Mouse (Mus musculus) olfactory bulb, adult 2 months (tissue): ENCODE data around the gene Sdr9c7. TPM values are rescaled to one million over a fixed set of nuclear protein-coding genes. Genes with fewer than 3 reads are reported as not detected.

Experiments
- H3K27ac ChIP-seq: fragments of 200-500 bp; 2 replicates; pipeline ENCODE4 v1.5.1; 2012; ENCODE audit warnings: low read depth, low read length; ENCODE audit not compliant: insufficient read depth
- H3K4me1 ChIP-seq: fragments of 200-500 bp; 2 replicates; pipeline ENCODE4 v1.6.1; 2012; ENCODE audit warnings: low read length; ENCODE audit not compliant: control insufficient read depth, insufficient read depth
- H3K4me3 ChIP-seq: fragments of 200-500 bp; 2 replicates; pipeline ENCODE4 v1.5.1; 2012; ENCODE audit warnings: mild to moderate bottlenecking, low read depth, low read length, moderate library complexity; ENCODE audit not compliant: insufficient read depth
- CTCF ChIP-seq: fragments of 200-500 bp; IDR thresholded peaks from 2 replicates; pipeline ENCODE4 v1.5.1; 2012; ENCODE audit warnings: low read depth, mild to moderate bottlenecking, low read length, moderate library complexity; ENCODE audit not compliant: insufficient read depth
- POLR2A ChIP-seq: fragments of 200-500 bp; IDR thresholded peaks from 2 replicates; pipeline ENCODE4 v1.6.1; 2012; ENCODE audit warnings: mild to moderate bottlenecking, low read depth, low read length, moderate library complexity; ENCODE audit not compliant: insufficient read depth
- WGBS: fragments of 180-500 bp; shearing (Covaris S2); methylation state at CpG from one replicate; pipeline ENCODE4 v1.1.7; 2018; 5-methylcytosine and 5-hydroxymethylcytosine counted together
- polyA plus RNA-seq: library from polyadenylated mRNA; stranded (reverse); fragments of >200 nt; gene quantifications from 2 replicates; pipeline ENCODE4 v1.2.4, GENCODE M21; 2012; ENCODE audit warnings: low replicate concordance; ENCODE audit not compliant: missing spikeins, insufficient read depth, insufficient read length

Gene Sdr9c7
- not detected in 2 replicates for polyA plus RNA-seq

GRCm38 (mm10) chr10:127898218-127898617 is at the start of gene Sdr9c7:
Gene Sdr9c7, plus strand, starts transcription at chr10:127898518.
- H3K4me1 ChIP-seq, result no peaks in the 10 kb centered on the region
- WGBS, result 89% methylated on average over 2 of the region's 2 CpGs
- H3K27ac ChIP-seq, result no peak within 1 kb of the TSS
- H3K4me3 ChIP-seq, result no peak within 1 kb of the TSS
- TF ChIP-seq POLR2A (no peak), CTCF (no peak)

GRCm38 (mm10) chr10:127849628-127850027 is 48.7 kb upstream of the Sdr9c7 start, which contains the start of gene Rdh19:
Gene Rdh19, plus strand, starts transcription at chr10:127849928.
- Histone ChIP-seq H3K4me3 (no peak within 1 kb of the TSS), H3K4me1 (no peaks in the 10 kb centered on the region), H3K27ac (no peak within 1 kb of the TSS)
- TF ChIP-seq POLR2A (no peak), CTCF (no peak)
- WGBS, result 78% methylated on average over 1 of the region's 1 CpGs

GRCm38 (mm10) chr10:127856376-127856775 is 41.9 kb upstream of the Sdr9c7 start:
- Histone ChIP-seq H3K4me3 (no peak overlapping the region), H3K27ac (no peak overlapping the region), H3K4me1 (no peaks in the 10 kb centered on the region)
- TF ChIP-seq POLR2A (no peak), CTCF (no peak)

GRCm38 (mm10) chr10:127864931-127865330 is 33.4 kb upstream of the Sdr9c7 start:
- Histone ChIP-seq H3K4me1 (no peaks in the 10 kb centered on the region), H3K27ac (no peak overlapping the region), H3K4me3 (no peak overlapping the region)
- TF ChIP-seq POLR2A (no peak), CTCF (no peak)

- WGBS, result 89% methylated on average over 3 of the region's 3 CpGs
- no peak within 1 kb of the TSS for H3K4me3 ChIP-seq
- TF ChIP-seq CTCF (no peak), POLR2A (no peak)
- no peaks in the 10 kb centered on the region for H3K4me1 ChIP-seq
- no peak within 1 kb of the TSS for H3K27ac ChIP-seq
Measured at GRCm38 (mm10) chr10:127866232-127866631, 32.1 kb upstream of the Sdr9c7 start, which contains the start of gene Rdh16f2. Gene Rdh16f2, plus strand, starts transcription at chr10:127866474.

- TF ChIP-seq POLR2A (no peak), CTCF (no peak)
- Histone ChIP-seq H3K4me3 (no peak overlapping the region), H3K27ac (no peak overlapping the region), H3K4me1 (no peaks in the 10 kb centered on the region)
- 79% methylated on average over 4 of the region's 4 CpGs for WGBS
Measured at GRCm38 (mm10) chr10:127872484-127872883, 25.8 kb upstream of the Sdr9c7 start.

- TF ChIP-seq CTCF (no peak), POLR2A (no peak)
- no peak overlapping the region for H3K27ac ChIP-seq
- no peaks in the 10 kb centered on the region for H3K4me1 ChIP-seq
- WGBS, result 68% methylated on average over 2 of the region's 2 CpGs
- no peak overlapping the region for H3K4me3 ChIP-seq
Measured at GRCm38 (mm10) chr10:127877681-127878080, 20.6 kb upstream of the Sdr9c7 start.

- 83% methylated on average over 3 of the region's 3 CpGs for WGBS
- no peak overlapping the region for H3K27ac ChIP-seq
- TF ChIP-seq CTCF, result no peak
- no peak for TF ChIP-seq POLR2A
- no peak overlapping the region for H3K4me3 ChIP-seq
- H3K4me1 ChIP-seq, result no peaks in the 10 kb centered on the region
Measured at GRCm38 (mm10) chr10:127878262-127879057, 19.9 kb upstream of the Sdr9c7 start.

GRCm38 (mm10) chr10:127879155-127879688 is 19.1 kb upstream of the Sdr9c7 start:
- TF ChIP-seq CTCF (no peak), POLR2A (no peak)
- Histone ChIP-seq H3K27ac (no peak overlapping the region), H3K4me1 (no peaks in the 10 kb centered on the region), H3K4me3 (no peak overlapping the region)
- WGBS, result 73% methylated on average over 3 of the region's 3 CpGs

GRCm38 (mm10) chr10:127881041-127881440 is 17.3 kb upstream of the Sdr9c7 start:
- 65% methylated on average over 4 of the region's 4 CpGs for WGBS
- H3K27ac ChIP-seq, result no peak overlapping the region
- TF ChIP-seq POLR2A, result no peak
- no peak for TF ChIP-seq CTCF
- no peaks in the 10 kb centered on the region for H3K4me1 ChIP-seq
- H3K4me3 ChIP-seq, result no peak overlapping the region
